Mouse (Mus musculus) splenic B cell, adult 2 months (primary cell): ENCODE data around the gene Dglucy.
"Not testable (repeated sequence)": the region's sequence is repeated elsewhere in the genome, so short reads cannot be mapped to it uniquely, and the experiment has no call there.

Source experiments
- DNase-seq: peaks from one replicate; pipeline ENCODE4 v3.0.0-alpha.2; 2011; ENCODE audit warnings: low read depth, low spot score
- H3K27me3 ChIP-seq: 2 replicates; pipeline ENCODE4 v1.6.1; 2012; ENCODE audit warnings: mild to moderate bottlenecking, low read length, moderate library complexity, mixed read lengths; ENCODE audit not compliant: control insufficient read depth, poor library complexity, insufficient read depth, severe bottlenecking
- H3K36me3 ChIP-seq: 2 replicates; pipeline ENCODE4 v1.6.1; 2012; ENCODE audit warnings: mild to moderate bottlenecking, low read length, moderate library complexity, mixed read lengths; ENCODE audit not compliant: control insufficient read depth, poor library complexity, insufficient read depth, severe bottlenecking

The Dglucy gene

GRCm38 (mm10) chr12:100795390-100796036 lies 16.7 kb downstream of the Dglucy start:
- H3K36me3 ChIP-seq, result no peaks in the 10 kb centered on the region
- no peak for DNase-seq
- no peaks in the 10 kb centered on the region for H3K27me3 ChIP-seq

DNA sequence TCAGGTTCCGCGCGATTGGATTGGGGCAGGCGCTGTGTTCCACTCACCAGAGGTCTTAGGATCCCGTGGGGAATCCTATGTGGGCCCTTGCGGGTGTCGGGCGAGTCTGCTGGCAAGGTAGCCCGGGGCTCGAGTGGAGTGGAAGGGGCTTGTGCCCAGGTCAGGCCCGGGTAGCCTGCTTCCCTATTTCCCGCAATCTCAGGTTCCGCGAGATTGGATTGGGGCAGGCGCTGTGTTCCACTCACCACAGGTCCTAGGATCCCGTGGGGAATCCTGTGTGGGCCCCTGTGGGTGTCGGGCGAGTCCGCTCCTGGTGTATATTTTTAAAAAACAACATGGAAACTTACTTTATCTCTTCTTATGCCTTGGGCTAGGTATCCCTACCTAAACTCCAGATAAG lies 24.5 kb downstream of the Dglucy start:
- H3K27me3 ChIP-seq, DNase-seq, H3K36me3 ChIP-seq: not testable (repeated sequence)

DNA sequence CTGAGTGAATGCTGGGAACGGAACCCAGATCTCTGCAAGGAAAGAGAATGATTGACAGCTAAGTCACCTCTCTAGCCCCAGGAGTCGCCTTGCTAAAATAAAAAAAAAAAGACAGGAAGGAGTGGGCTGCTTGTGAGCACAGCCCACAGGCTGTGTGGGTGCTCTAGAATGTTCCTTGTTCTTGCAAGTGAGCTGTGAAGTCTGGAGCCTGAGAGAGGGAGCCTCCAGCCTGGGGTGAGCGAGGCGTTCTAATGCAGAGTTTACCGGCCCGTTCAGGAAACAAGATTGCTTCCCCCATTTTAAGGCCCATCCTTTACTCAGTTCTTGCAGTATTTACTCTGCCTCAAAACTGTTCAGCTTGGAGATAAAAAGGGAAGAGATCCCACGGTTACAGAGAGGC lies 28.4 kb downstream of the Dglucy start:
- Histone ChIP-seq H3K36me3 (no peaks in the 10 kb centered on the region), H3K27me3 (no peaks in the 10 kb centered on the region)
- no peak for DNase-seq

DNA sequence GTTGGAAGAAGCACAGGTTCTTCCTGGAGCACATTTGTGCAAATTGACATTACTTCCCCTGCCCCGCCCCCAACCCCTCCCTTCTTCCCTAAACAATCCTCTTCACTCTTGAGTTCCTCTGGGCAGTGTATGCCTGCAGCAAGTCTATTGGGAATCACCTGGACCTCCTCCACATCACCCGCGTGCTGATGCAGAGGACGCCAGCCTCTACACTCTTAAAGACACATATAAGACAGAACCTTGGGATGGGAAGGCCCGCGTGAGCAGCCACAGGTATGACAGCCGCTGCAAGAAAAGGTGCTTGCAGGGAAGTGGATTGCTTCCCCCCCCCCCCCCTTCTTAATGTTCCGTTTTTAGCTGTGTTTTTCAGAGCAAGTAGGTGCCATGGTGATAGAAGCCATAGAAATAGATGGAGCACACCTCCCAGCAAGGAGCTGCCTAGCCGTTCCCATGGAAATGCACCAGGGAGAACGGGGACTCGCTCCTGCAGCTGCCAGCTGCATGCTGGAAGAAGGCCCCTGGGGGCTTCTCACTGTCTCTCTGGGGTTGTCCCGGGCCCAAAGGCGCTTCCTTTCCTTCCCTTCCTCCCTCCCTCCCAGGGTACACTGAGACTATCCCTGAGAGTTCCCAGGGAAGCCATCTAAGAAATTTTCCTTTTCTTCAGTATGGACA lies 29.9 kb downstream of the Dglucy start:
- Histone ChIP-seq H3K36me3 (no peaks in the 10 kb centered on the region), H3K27me3 (no peaks in the 10 kb centered on the region)
- no peak for DNase-seq

- DNase-seq, result no peak
- H3K36me3 ChIP-seq, result no peaks in the 10 kb centered on the region
Observed at GRCm38 (mm10) chr12:100810542-100810941, 31.7 kb downstream of the Dglucy start.

GRCm38 (mm10) chr12:100813901-100814300 lies 35.0 kb downstream of the Dglucy start:
- no peak for DNase-seq
- Histone ChIP-seq H3K27me3 (no peaks in the 10 kb centered on the region), H3K36me3 (no peaks in the 10 kb centered on the region)

More at GRCm38 (mm10) chr12:100810542-100810941, 31.7 kb downstream of the Dglucy start:
- H3K27me3 ChIP-seq, result no peaks in the 10 kb centered on the region

GRCm38 (mm10) chr12:100814671-100815070 lies 35.8 kb downstream of the Dglucy start:
- no peaks in the 10 kb centered on the region for H3K36me3 ChIP-seq
- DNase-seq, result no peak
- H3K27me3 ChIP-seq, result no peaks in the 10 kb centered on the region

DNA sequence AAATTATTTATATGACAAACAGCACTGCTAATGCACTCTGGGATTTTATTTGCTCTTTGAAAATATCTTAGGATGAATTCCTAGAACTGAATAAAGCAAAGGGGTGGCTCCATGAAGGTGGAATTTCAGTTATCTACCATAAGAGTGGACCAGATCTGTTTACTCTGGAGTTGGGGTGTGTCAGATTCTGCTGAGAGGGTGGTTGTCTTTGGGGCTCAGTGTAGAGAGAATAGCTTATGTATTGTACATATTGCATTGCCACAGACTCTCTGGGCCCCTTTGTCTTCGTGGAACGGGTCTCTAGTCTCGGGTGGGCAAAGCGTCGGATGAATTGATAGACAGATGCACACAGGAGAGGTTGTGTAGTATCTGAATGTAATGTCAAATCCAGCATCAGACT lies 38.0 kb downstream of the Dglucy start:
- H3K27me3 ChIP-seq, result no peaks in the 10 kb centered on the region
- no peaks in the 10 kb centered on the region for H3K36me3 ChIP-seq
- DNase-seq, result no peak

DNA sequence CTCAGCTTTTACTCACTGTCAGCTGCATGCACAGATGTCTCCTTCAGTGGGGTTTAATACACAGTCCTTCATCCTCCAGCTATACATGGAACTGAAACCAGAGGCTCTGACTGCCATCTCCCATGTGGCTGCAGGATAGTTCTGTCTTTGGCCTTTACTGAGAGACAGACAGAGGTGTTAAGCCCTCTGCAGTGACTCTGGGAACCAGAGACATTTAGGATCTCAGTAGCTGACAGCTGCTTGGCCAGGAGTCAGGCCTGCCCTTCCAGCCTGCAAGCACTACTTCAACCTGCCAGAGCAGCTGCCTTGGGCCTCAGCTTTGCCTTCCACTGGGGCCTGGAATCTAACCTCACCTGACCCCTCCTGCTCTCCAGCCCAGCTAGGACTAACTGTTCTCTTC lies 41.1 kb downstream of the Dglucy start:
- Histone ChIP-seq H3K36me3 (no peaks in the 10 kb centered on the region), H3K27me3 (no peaks in the 10 kb centered on the region)
- DNase-seq, result no peak

GRCm38 (mm10) chr12:100831021-100831420 lies 52.2 kb downstream of the Dglucy start:
- H3K36me3 ChIP-seq, result peaks cover 4% of the 10 kb centered on the region; the same call in 1 of the 2 replicates
- H3K27me3 ChIP-seq, result no peaks in the 10 kb centered on the region
- DNase-seq, result no peak

GRCm38 (mm10) chr12:100831629-100832325 lies 52.9 kb downstream of the Dglucy start:
- no peak for DNase-seq
- Histone ChIP-seq H3K36me3 (peaks cover 4% of the 10 kb centered on the region; the same call in 1 of the 2 replicates), H3K27me3 (no peaks in the 10 kb centered on the region)

DNA sequence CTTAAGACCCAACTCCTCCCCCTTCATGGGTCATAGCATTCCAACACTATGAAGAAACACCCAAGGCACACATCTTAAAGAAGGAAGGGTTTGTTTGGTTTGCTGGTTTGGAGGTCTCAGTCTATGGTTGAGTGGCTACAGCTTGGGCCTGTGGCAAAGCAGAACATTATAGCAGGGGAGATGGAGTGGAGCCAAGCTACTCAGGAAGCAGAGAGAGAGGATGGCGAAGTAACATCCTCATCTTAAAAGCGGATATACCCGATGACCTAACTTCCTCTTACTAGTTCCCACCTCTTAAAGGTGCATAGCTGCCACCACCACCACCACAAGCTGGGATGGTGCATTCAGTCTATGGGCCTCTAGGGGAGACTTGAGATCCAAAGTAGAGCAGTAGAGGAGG lies 58.4 kb downstream of the Dglucy start:
- Histone ChIP-seq H3K36me3 (no peaks in the 10 kb centered on the region), H3K27me3 (no peaks in the 10 kb centered on the region)
- peak; percentile 83 for DNase-seq

- Histone ChIP-seq H3K36me3 (no peaks in the 10 kb centered on the region), H3K27me3 (no peaks in the 10 kb centered on the region)
- peak; percentile 77 for DNase-seq
Observed at GRCm38 (mm10) chr12:100839079-100839600, 60.3 kb downstream of the Dglucy start.

DNA sequence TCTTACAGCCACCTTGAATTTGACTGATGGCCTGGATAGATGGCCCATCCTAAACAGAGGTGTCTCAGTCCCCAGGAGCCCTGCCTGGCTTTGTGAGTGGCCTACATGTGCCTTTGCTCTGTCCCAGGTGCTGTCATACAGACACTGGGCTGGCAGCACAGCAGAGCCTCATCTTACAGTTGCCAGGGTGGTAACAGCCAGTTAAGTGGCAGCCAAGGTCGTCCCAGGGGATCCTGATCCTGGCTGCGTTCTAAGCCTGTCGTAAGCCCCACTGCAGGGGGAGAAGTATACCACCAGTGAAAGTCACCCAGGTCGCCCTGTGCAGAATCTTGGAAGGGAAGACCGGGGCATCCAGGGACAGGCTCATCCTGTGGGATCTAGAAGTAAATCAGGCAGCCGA lies 61.1 kb downstream of the Dglucy start:
- Histone ChIP-seq H3K36me3 (no peaks in the 10 kb centered on the region), H3K27me3 (no peaks in the 10 kb centered on the region)
- peak; percentile 15 for DNase-seq

DNA sequence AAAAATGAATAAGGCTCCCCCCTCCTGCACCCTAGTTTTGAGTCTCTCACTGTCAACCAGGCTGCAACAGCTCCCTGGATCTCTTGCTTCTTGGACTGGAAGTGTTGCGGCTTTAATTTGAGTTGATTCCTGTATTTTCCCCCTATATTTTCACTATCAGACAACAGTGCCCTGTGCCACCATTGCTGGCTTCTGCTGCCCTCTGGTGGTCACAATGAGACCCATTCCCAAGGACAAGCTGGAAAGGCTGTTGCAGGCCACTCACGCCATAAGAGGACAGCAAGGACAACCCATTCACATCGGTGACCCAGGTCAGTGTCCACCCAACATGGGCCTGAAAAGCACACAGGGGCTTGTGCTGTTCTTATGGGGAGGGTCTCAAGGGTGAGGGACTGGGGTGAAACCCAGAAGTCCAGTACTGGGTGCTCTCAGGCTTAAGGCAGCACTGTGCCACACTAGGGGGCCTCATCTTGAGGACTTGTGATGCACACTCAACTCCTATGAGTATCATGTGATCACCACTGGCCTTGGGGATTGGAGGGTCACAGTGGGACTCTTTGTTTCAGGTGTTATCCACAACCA lies 62.4 kb downstream of the Dglucy start:
- H3K27me3 ChIP-seq, result no peaks in the 10 kb centered on the region
- H3K36me3 ChIP-seq, result no peaks in the 10 kb centered on the region
- DNase-seq, result peak; percentile 88
